Mouse (Mus musculus): ENCODE data around the gene Stk16. TPM values are rescaled to one million over a fixed set of nuclear protein-coding genes. Genes with fewer than 3 reads are reported as not detected.

Gene Stk16
- polyA plus RNA-seq (2012; ENCODE audit: insufficient read depth, insufficient read length, missing spikeins) = 44.0 and 60.2 TPM in 2 replicates

DNA sequence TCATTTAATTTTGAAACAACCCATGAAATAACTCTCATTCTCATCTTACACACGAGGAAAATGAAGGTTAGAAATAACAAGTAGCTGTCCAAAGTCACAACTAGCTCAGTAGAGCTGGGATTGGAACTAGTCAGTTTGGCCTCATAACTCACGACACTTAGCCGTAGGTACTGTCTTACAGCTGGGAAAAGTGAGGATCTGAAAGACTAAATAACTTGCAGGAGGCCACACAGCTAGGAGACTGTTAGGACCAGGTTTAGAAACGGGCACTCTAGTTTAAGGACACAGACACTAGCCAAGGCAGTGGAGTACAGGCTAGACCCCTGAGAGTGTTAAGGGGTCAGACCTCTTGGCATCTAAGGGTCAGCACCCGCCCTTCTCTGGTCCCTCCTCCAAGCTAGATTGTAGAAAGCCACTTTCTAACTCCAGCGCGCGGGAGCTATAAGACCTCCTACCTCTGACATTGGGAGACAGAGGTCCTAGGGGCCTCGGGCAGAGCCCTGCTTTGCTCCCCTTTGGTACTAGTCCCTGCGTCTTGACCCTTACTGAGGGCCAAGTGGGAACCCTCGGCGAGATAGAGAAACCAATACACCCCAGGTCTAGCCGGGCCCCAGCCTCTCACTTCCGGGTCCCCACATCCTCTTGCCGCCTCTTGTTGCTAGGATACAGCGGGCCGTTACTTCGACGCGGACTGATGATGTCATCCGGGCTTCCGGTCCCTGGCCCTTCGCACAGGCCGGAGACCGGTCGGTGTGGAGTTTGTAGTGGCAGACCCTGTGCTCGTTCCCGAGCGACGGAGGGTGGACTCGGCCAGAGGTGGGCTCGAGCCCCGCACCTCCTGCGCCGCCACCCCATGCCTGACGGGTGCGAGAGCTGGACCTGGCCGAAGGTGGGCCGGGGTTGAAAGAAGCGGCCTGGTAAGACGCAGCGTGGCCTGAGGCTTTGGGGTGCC, at the start of gene Stk16, which contains the start of gene Glb1l:
Gene Stk16, plus strand, starts transcription at position 703 of the 952 bp plus-strand sequence.
Gene Glb1l, minus strand, starts transcription at position 678 of the 952 bp plus-strand sequence.
- Histone ChIP-seq H3K4me1 (ENCODE audit: control insufficient read depth, insufficient read depth, insufficient read length, low read length) (peaks cover 13% of the 10 kb centered on the region), H3K4me3 (ENCODE audit: insufficient read depth, low read depth, low read length) (peak within 1 kb of the TSS; percentile 88), H3K27ac (replicated peaks; ENCODE audit: low read depth, low read length) (peak within 1 kb of the TSS; percentile 72)

DNA sequence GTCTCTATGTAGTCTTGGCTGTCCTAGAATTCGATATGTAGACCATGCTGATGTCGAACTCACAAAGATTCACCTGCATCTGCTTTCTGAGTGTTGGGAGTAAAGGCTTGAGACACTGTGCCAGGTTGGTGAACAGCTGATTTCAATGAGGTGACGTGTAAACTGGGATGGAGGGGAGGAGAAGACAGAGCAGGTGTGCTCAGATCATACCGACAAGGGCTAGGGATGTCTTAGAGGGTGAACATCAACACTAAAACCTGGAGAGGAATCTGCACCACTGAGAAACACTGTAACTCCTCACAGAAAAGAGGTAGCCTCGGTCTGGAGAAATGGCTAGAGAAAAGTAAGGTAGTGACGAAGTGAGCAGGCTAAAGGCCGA, 42.6 kb upstream of the Stk16 start:
- H3K4me3 ChIP-seq (ENCODE audit: insufficient read depth, low read depth, low read length) = peak overlapping the region; percentile 55
- peak overlapping the region; percentile 70 for H3K27ac ChIP-seq (replicated peaks; ENCODE audit: low read depth, low read length)
- no peaks in the 10 kb centered on the region for H3K4me1 ChIP-seq (ENCODE audit: control insufficient read depth, insufficient read depth, insufficient read length, low read length)

DNA sequence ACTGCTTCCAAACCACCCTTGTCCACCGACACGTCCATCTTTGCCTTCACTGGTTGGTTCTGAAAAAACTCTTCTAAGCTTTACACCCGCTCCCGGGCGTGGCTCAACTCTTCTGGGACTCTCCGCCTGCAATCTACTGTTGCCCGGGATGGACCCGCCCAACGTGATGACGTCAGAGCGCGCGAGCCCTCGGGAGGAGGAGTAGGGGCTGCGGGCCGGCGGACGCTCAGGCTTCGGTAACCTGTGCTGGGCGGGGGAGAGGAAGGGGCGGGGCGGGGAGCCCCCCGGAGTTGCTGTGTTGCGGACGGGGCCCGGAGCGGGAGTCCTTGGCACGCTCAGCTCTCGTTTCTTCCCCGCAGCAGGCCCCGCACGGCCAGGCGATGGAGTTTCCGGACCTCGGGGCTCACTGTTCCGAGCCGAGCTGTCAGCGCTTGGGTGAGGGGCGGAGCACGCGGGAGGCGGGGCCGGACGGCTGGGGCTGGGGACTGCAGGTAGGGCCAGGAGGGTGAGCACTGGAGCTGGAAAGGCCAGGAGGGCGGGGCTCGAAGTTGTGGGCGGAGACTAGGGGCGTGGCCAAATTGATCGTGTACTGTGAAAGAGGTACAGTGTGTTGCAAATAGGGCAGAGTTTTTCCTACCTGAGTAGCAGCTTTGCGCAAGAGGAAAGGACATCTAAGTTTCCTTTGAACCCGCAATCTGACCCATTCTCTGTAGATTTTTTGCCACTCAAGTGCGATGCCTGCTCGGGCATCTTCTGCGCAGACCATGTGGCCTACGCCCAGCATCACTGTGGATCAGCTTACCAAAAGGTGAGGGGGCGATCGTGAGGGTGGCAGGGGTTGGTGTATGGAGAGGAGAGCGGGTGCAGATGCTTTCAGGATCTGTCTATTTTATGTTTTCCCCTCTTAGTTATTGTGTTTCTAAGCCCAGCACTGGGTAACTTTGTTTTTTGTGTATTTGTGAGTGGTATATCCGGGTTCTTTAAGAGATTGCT, 41.9 kb upstream of the Stk16 start, which contains the start of gene Zfand2b:
Gene Zfand2b, plus strand, starts transcription at position 175 of the 993 bp plus-strand sequence.
- Histone ChIP-seq H3K4me3 (ENCODE audit: insufficient read depth, low read depth, low read length) (peak within 1 kb of the TSS; percentile 69), H3K27ac (replicated peaks; ENCODE audit: low read depth, low read length) (peak within 1 kb of the TSS; percentile 70), H3K4me1 (ENCODE audit: control insufficient read depth, insufficient read depth, insufficient read length, low read length) (no peaks in the 10 kb centered on the region)

DNA sequence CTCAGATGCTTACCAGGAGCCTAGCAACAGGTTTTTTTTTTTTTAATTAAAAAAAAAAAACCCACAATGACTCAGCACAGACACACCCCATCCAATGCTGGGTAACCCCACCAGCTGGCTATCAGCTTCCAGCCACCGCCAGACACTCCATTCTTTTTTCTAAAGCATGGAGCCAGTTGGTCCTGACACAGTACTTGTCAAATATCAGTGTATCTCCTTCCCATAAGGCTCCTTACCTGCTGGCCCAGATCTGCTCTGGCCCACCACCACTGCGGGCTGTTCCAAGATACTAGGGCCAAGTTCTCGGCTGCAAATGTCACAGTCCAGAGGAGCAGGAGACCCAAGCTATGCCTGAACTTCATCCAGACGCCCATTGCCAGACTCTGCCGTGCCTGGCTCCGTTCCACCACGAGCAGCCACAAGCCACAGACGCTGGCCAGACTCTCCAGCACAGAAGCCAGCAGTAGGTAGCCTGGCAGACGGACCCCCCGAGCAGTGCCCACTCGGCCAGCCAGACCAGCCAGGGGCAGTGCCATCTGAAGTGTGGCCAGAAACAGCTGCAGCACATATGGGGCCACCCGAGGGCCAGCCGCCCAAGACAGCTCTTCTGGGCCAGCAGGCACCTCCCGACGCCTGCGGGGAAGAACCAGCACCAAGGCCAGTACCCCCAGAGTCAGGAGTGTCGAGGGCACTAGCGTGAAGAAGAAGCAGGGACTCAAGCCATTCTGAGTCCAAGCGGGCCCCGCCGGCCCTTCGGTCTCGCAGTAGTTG, 31.1 kb upstream of the Stk16 start:
- Histone ChIP-seq H3K4me1 (ENCODE audit: control insufficient read depth, insufficient read depth, insufficient read length, low read length) (0 out of 2 replicates have a peak, but pooled peaks cover 3% of the 10 kb centered on the region), H3K27ac (replicated peaks; ENCODE audit: low read depth, low read length) (no peak overlapping the region), H3K4me3 (ENCODE audit: insufficient read depth, low read depth, low read length) (peak overlapping the region; percentile 69)

DNA sequence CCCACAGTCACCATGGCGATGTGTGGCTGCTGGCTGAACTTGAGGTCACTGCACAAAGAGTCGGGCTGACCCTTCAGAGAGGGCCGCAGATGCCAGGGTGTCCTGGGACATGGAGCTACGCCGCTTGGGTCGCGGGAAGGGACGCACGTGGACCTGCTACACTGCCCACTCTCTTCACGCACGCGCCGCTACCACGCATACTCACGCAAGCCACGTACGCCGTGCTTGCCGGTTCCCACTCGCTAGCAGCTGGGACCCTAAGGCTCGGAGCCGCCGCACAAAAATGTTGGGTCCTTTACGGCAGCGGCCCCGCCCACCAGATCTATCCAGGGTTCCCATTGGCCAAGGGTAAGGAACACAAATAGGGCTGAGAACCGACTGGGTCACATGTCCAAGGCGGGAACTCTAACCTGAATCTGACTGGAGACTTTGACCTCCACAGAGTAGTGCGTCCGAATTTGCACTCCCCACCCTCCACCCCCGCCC, 30.5 kb upstream of the Stk16 start, which contains the start of gene Abcb6:
Gene Abcb6, minus strand, starts transcription at position 288 of the 486 bp plus-strand sequence.
- Histone ChIP-seq H3K27ac (replicated peaks; ENCODE audit: low read depth, low read length) (no peak within 1 kb of the TSS), H3K4me3 (ENCODE audit: insufficient read depth, low read depth, low read length) (peak within 1 kb of the TSS; percentile 69), H3K4me1 (ENCODE audit: control insufficient read depth, insufficient read depth, insufficient read length, low read length) (0 out of 2 replicates have a peak, but pooled peaks cover 3% of the 10 kb centered on the region)

DNA sequence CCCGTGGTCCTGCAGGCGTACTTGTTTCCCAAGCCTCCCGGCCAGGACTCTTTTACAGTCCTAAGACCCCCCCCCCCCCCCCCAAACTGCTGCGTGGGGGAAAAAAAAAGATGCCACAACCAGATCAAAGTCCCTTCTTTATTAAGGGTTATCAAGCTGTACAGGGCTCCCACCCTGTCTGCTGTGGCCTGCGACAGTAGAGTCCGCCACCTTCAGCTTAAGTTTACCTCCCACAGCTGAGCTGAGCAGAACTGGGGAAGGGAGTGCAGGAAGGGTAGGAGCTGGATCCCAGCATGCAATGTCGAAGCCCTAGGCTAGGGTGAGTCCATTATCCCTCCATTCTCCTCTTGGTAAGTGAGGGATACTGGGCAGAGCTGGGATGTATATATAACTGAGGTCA, 29.9 kb upstream of the Stk16 start:
- Histone ChIP-seq H3K4me3 (ENCODE audit: insufficient read depth, low read depth, low read length) (no peak overlapping the region), H3K4me1 (ENCODE audit: control insufficient read depth, insufficient read depth, insufficient read length, low read length) (0 out of 2 replicates have a peak, but pooled peaks cover 3% of the 10 kb centered on the region), H3K27ac (replicated peaks; ENCODE audit: low read depth, low read length) (no peak overlapping the region)

DNA sequence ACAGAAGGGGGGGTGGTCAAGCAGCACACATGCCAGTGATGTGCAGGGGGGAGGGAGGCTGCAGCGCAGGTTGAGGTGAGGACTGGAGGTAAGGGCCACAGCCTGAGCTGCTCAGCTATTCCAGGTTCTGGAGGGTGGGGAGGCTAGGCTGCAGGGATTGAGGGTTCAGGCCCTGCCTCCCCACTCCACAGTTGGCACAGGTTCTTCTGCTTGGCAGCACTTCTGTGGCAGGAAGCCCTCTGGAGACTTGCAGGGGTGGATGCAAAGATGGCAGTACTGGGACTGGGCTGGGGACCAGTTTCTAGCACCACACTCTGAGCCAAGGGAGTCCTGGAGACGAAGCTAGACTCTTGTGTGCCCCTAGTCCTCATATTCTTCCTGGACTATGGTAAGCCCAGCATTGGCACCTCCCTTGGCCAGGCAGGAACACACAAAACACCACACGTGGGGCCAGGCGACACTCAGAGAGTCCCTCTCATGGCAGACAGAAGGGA, 29.2 kb upstream of the Stk16 start:
- H3K27ac ChIP-seq (replicated peaks; ENCODE audit: low read depth, low read length) = no peak overlapping the region
- no peak overlapping the region for H3K4me3 ChIP-seq (ENCODE audit: insufficient read depth, low read depth, low read length)
- 0 out of 2 replicates have a peak, but pooled peaks cover 3% of the 10 kb centered on the region for H3K4me1 ChIP-seq (ENCODE audit: control insufficient read depth, insufficient read depth, insufficient read length, low read length)

DNA sequence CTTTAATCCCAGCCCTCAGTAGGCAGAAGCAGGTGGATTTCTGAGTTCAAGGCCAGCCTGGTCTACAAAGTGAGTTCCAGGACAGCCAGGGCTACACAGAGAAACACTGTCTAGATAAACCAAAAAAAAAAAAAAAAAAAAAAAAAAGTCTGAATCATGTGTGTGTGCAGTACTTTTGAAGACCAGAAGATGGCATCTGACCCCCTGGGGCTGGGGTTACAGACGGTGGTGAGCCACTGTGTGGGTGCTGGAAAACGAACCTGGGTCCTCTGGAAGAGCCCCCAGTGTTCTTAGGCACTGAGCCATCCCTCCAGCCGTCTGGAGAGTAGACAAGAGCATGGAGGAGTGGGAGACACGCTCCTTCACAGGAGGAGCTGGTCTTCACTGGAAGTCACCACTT, 28.5 kb upstream of the Stk16 start:
- H3K4me1 ChIP-seq (ENCODE audit: control insufficient read depth, insufficient read depth, insufficient read length, low read length) = 0 out of 2 replicates have a peak, but pooled peaks cover 3% of the 10 kb centered on the region
- H3K4me3 ChIP-seq (ENCODE audit: insufficient read depth, low read depth, low read length) = no peak overlapping the region
- no peak overlapping the region for H3K27ac ChIP-seq (replicated peaks; ENCODE audit: low read depth, low read length)

DNA sequence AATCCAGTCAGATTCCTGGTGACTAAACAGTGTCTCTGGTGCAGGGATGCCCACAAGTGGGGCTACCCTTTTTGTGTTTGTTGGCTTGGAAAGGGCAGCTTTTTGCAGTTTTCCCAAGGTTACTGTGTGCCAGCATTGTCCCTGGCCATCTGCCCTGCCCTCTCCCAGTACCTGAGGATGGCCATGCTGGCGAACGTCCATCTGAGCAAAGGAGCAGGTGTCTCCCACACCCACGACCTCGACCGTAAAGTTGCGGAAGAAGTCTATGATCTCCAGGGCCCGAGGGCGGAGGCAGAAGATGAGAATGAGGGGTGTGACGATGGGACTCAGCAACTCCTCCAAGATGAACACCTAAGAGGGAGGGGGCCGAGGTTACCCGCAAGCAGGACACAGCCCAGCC, 25.1 kb upstream of the Stk16 start:
- 0 out of 2 replicates have a peak, but pooled peaks cover under 1% of the 10 kb centered on the region for H3K4me1 ChIP-seq (ENCODE audit: control insufficient read depth, insufficient read depth, insufficient read length, low read length)
- no peak overlapping the region for H3K27ac ChIP-seq (replicated peaks; ENCODE audit: low read depth, low read length)
- H3K4me3 ChIP-seq (ENCODE audit: insufficient read depth, low read depth, low read length) = no peak overlapping the region

DNA sequence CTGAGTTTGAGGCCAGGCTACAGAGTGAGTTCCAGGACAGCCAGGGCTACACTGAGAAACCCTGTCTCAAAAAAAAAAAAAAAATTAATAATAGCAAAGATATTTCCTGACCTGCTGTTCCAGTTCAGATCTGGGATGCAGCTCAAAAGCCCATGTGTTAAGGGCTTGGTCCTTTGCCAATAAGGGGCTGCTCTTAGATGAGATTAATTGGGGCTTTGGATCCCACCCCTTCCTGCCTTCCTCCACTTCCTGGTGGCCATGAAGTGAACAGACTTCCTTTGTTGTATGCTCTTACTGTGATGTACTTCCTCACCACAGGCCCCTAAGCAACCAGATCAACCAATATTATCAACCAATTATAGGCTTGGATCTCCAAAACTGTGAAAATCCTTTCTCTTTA, 23.5 kb upstream of the Stk16 start:
- H3K27ac ChIP-seq (replicated peaks; ENCODE audit: low read depth, low read length) = no peak overlapping the region
- no peak overlapping the region for H3K4me3 ChIP-seq (ENCODE audit: insufficient read depth, low read depth, low read length)
- peaks cover 4% of the 10 kb centered on the region; the same call in 1 of the 2 replicates for H3K4me1 ChIP-seq (ENCODE audit: control insufficient read depth, insufficient read depth, insufficient read length, low read length)

DNA sequence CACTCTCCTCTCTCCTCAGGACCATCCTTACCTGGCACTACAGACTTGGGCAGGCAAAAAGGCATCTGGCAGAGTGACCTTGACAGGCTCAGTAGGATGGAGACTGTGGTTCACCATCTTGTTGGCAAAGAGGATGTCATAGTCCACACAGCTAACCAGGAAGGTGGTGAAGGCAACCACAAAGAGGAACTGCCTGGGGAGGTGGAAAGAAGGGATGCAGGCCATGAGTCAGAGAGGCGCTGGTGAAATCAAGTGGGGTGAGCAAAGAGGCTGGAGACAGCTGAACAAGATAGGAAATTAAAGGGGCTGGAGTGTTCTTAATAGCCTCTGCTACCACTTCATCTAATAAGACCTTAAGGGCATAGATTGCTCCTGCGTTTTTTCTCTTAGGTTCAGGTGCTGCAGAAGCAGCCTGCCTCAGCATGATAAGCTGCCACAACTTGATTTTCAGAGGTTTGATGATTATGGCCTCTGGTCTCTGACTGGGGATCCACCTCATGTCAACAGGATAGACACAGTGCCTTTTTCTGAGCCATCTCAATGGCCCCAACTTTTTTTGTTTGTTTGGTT, 22.6 kb upstream of the Stk16 start:
- no peak overlapping the region for H3K27ac ChIP-seq (replicated peaks; ENCODE audit: low read depth, low read length)
- H3K4me1 ChIP-seq (ENCODE audit: control insufficient read depth, insufficient read depth, insufficient read length, low read length) = peaks cover 4% of the 10 kb centered on the region; the same call in 1 of the 2 replicates
- no peak overlapping the region for H3K4me3 ChIP-seq (ENCODE audit: insufficient read depth, low read depth, low read length)

DNA sequence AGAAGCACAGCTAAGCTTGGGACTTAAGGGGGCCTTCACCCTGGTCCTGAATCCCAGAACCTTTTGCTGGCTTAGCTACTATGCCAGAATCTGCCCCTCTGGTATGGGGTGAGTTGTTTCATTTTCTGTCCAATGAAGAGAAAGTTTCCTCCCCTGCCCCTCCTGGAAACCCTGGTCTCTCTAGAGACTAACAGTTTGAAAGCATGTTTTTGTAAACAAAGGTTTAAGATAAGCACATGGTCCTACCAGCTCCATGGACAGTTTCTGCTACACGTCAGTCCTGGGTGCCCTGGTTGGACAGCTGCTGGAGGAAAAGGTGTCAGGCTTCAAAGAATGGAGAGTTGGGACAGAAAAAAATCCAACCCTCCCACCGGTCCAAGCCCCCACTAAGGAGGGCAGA, 20.1 kb upstream of the Stk16 start:
- peak overlapping the region; percentile 76 for H3K4me3 ChIP-seq (ENCODE audit: insufficient read depth, low read depth, low read length)
- H3K27ac ChIP-seq (replicated peaks; ENCODE audit: low read depth, low read length) = no peak overlapping the region
- H3K4me1 ChIP-seq (ENCODE audit: control insufficient read depth, insufficient read depth, insufficient read length, low read length) = peaks cover 7% of the 10 kb centered on the region; the same call in 1 of the 2 replicates

DNA sequence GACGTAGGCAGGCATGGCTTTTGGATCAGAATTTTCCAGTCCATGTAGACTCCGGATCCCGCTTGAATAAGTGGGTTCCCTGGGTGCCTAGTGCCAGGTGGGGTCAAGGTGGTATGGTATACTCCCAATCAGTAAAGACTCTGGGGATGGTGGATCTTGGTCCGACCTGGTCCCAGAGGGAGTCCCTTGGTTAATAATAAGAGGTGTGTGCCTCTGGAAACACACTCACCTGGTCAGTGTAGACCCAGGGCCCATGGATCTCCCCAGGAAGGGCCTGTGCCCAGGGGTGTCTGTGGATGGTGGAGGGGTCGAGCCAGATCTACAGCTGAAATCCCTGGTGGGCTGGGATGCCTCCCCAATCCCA, 19.4 kb upstream of the Stk16 start:
- H3K27ac ChIP-seq (replicated peaks; ENCODE audit: low read depth, low read length) = no peak overlapping the region
- H3K4me3 ChIP-seq (ENCODE audit: insufficient read depth, low read depth, low read length) = peak overlapping the region; percentile 76

More for the DNA sequence above, 19.4 kb upstream of the Stk16 start:
- H3K4me1 ChIP-seq (ENCODE audit: control insufficient read depth, insufficient read depth, insufficient read length, low read length) = peaks cover 7% of the 10 kb centered on the region; the same call in 1 of the 2 replicates

Data from brown adipose tissue, adult 24 weeks (tissue).